Mouse (Mus musculus) forebrain, embryonic 13.5 days (tissue): ENCODE data around the gene Cyth4. TPM values are rescaled to one million over a fixed set of nuclear protein-coding genes. Genes with fewer than 3 reads are reported as not detected.

Experiments used
- ATAC-seq: fragments of 200-750 bp; cut with Nextera tagmentation; 2 replicates; pipeline ENCODE4 v1.8.0; 2017
- H3K27ac ChIP-seq: fragments of 300-500 bp; sonication (generic); 2 replicates; pipeline ENCODE4 v1.5.1; 2015; ENCODE audit warnings: inconsistent platforms, mild to moderate bottlenecking, moderate library complexity
- H3K27me3 ChIP-seq: fragments of 300-500 bp; sonication (generic); 2 replicates; pipeline ENCODE4 v1.6.1; 2015; ENCODE audit warnings: mild to moderate bottlenecking, inconsistent platforms
- H3K36me3 ChIP-seq: fragments of 300-500 bp; sonication (generic); 2 replicates; pipeline ENCODE4 v1.6.1; 2015; ENCODE audit warnings: mild to moderate bottlenecking, inconsistent platforms; ENCODE audit not compliant: poor library complexity, severe bottlenecking
- H3K4me1 ChIP-seq: fragments of 300-500 bp; sonication (generic); 2 replicates; pipeline ENCODE4 v1.6.1; 2015; ENCODE audit warnings: inconsistent platforms
- H3K4me2 ChIP-seq: fragments of 300-500 bp; sonication (generic); 2 replicates; pipeline ENCODE4 v1.6.1; 2015; ENCODE audit warnings: inconsistent platforms, mild to moderate bottlenecking, moderate library complexity
- H3K4me3 ChIP-seq: fragments of 300-500 bp; sonication (generic); 2 replicates; pipeline ENCODE4 v1.5.1; 2015; ENCODE audit warnings: mild to moderate bottlenecking, inconsistent platforms
- H3K9ac ChIP-seq: fragments of 300-500 bp; sonication (generic); 2 replicates; pipeline ENCODE4 v1.6.1; 2015; ENCODE audit warnings: mild to moderate bottlenecking, inconsistent platforms
- H3K9me3 ChIP-seq: fragments of 300-500 bp; sonication (generic); replicated peaks from 2 replicates; pipeline ENCODE4 v1.6.1; 2016; ENCODE audit warnings: inconsistent platforms
- WGBS: fragments of 180-500 bp; shearing (Covaris S2); methylation state at CpG from one replicate; pipeline ENCODE4 v1.1.7; 2015; 5-methylcytosine and 5-hydroxymethylcytosine counted together
- polyA plus RNA-seq: library from polyadenylated mRNA; unstranded; fragments of >200 nt; fragmentation: Nextera tagmentation; extraction: Ambion mirVana; gene quantifications from 2 replicates; pipeline ENCODE4 v1.2.1, GENCODE M21; 2015

Cyth4 gene
- polyA plus RNA-seq: 3.1 and 3.4 TPM in 2 replicates

DNA sequence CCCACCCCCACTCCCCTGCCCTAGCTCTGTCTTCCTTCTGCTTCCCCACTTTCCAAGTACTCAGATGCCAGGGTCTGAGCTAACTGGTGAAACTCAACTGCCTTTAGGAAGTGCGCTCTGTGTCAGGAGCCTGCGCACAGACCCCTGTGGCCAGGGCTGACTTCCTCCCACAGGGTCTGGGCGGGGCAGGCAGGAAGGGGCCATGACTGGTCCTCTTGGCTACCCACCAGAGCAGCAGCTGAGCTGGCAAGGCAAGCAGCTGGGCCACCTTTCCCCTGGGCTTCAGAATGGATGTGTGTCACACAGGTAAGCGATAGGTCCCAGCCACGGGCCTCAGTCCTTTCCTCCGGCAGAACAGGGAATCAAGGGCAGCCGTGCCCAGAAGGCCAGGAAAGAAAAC, at the start of gene Cyth4:
Gene Cyth4, plus strand, starts transcription at position 134 of the 400 bp plus-strand sequence.
- no peak for ATAC-seq
- WGBS: 79% methylated on average over 7 of the region's 7 CpGs
- Histone ChIP-seq H3K9ac (no peak within 1 kb of the TSS), H3K27me3 (no peaks in the 10 kb centered on the region), H3K27ac (no peak within 1 kb of the TSS; the same call in 1 of the 2 replicates), H3K4me1 (no peaks in the 10 kb centered on the region), H3K4me3 (no peak within 1 kb of the TSS), H3K9me3 (no peaks in the 10 kb centered on the region), H3K4me2 (no peak within 1 kb of the TSS), H3K36me3 (no peaks in the 10 kb centered on the region)

DNA sequence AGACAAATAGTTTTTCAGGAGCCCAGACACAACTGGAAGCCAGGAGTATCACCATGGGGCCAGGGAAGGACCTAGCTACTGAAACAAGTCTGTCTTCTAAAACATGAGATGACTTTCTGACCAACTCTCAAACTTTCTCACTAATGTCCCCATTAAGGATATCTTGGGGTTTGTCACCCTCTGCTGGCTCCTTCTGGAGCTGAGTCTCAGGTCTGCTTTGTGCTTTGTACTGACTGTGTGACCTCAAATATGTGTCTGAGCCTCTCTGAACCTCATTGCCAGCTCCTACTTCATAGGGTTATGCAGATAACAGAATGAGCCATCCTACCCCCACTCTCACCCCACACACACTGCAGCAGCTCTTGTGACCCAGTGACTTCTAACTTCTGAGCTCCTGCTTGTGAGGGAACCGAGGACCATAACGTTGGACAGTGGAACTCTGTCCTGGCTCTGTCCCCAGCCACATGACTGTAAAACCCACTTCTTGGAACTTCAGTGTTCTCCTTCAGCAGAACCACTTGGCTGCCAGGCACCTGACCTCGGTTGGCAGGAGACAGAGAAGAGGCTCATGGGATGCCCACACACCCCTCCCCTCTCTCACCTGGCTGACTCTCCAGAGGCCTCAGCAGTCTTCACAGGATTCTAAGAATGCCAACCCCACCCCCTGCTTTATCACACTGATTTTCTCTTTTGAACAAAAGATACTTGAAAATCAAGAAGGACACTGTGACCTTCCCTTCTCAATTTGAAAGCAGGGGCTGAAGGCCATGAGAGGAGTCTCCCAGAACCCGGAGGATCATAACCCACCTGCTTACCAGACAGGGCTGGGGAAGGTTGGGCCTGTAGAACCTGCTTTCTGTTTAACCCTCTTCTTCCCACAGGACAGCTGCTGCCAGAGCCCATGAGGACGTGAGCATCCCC, 49.2 kb upstream of the Cyth4 start:
- H3K27ac ChIP-seq: no peak overlapping the region
- H3K4me2 ChIP-seq: no peak overlapping the region
- no peak overlapping the region for H3K4me3 ChIP-seq
- 50% methylated on average over 5 of the region's 5 CpGs for WGBS
- no peaks in the 10 kb centered on the region for H3K27me3 ChIP-seq
- peaks cover 20% of the 10 kb centered on the region for H3K4me1 ChIP-seq
- H3K9ac ChIP-seq: 0 out of 2 replicates have a peak overlapping the region, but pooled peaks have one; percentile 34
- peaks cover 13% of the 10 kb centered on the region for H3K9me3 ChIP-seq
- ATAC-seq: no peak
- no peaks in the 10 kb centered on the region for H3K36me3 ChIP-seq

DNA sequence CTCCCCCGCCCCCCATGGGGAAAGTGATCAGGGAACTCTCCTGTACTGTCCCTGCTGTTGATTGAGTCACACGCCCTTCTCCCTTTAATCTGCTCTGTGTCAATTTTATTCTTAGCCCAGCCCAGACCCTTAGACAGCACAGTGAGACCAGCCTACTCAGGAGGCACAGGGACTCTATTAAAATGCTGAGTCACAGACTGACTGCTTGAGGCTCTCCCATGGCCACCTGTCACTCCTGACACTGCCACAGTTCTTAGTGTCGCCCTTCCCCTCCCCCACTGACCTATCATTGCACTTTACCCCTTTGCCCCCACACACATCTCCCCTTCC, 48.5 kb upstream of the Cyth4 start:
- Histone ChIP-seq H3K4me2 (no peak overlapping the region), H3K36me3 (no peaks in the 10 kb centered on the region), H3K4me1 (peaks cover 13% of the 10 kb centered on the region; the same call in 1 of the 2 replicates), H3K9ac (0 out of 2 replicates have a peak overlapping the region, but pooled peaks have one; percentile 34), H3K4me3 (no peak overlapping the region), H3K27me3 (no peaks in the 10 kb centered on the region), H3K9me3 (peaks cover 14% of the 10 kb centered on the region), H3K27ac (no peak overlapping the region)
- ATAC-seq: no peak
- WGBS: 28% methylated on average over 3 of the region's 3 CpGs

GRCm38 (mm10) chr15:78548711-78549110, 48.1 kb upstream of the Cyth4 start:
- ATAC-seq: no peak
- no peak overlapping the region for H3K9ac ChIP-seq
- no peak overlapping the region for H3K4me3 ChIP-seq
- no peak overlapping the region for H3K27ac ChIP-seq
- H3K27me3 ChIP-seq: no peaks in the 10 kb centered on the region
- 70% methylated on average over 8 of the region's 8 CpGs for WGBS
- H3K36me3 ChIP-seq: no peaks in the 10 kb centered on the region
- H3K9me3 ChIP-seq: peaks cover 14% of the 10 kb centered on the region
- peaks cover 12% of the 10 kb centered on the region; the same call in 1 of the 2 replicates for H3K4me1 ChIP-seq
- H3K4me2 ChIP-seq: no peak overlapping the region

DNA sequence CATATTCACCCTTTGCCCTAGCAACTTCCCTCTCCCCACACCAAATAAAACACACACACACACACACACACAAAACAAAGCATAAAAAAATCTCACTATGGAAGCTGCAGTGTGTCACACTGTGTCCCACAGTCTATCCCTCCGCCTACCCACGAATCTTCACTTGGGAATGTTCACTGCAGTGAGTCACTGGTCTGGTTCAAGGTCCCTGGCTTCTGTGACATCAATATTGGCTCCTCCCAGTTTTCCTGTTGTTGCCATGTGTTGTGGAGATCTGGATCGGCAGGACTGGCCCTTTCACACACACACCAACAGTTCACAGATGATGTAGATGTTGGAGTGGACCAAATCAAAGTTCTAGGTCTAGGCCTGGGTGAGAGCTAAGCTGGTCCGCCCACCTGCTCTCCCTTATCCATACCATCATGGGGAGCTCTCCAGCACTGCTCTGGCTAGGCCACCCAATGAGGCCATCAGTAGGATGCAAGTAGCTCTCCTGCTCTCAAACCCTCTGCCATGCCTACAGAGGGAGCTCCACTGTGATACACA, 47.6 kb upstream of the Cyth4 start:
- no peaks in the 10 kb centered on the region for H3K36me3 ChIP-seq
- H3K27me3 ChIP-seq: no peaks in the 10 kb centered on the region
- no peak overlapping the region for H3K9ac ChIP-seq
- H3K9me3 ChIP-seq: peaks cover 14% of the 10 kb centered on the region
- H3K4me2 ChIP-seq: no peak overlapping the region
- ATAC-seq: no peak
- no peak overlapping the region for H3K4me3 ChIP-seq
- peaks cover 8% of the 10 kb centered on the region; the same call in 1 of the 2 replicates for H3K4me1 ChIP-seq
- WGBS: 83% methylated on average over 4 of the region's 4 CpGs
- no peak overlapping the region for H3K27ac ChIP-seq

DNA sequence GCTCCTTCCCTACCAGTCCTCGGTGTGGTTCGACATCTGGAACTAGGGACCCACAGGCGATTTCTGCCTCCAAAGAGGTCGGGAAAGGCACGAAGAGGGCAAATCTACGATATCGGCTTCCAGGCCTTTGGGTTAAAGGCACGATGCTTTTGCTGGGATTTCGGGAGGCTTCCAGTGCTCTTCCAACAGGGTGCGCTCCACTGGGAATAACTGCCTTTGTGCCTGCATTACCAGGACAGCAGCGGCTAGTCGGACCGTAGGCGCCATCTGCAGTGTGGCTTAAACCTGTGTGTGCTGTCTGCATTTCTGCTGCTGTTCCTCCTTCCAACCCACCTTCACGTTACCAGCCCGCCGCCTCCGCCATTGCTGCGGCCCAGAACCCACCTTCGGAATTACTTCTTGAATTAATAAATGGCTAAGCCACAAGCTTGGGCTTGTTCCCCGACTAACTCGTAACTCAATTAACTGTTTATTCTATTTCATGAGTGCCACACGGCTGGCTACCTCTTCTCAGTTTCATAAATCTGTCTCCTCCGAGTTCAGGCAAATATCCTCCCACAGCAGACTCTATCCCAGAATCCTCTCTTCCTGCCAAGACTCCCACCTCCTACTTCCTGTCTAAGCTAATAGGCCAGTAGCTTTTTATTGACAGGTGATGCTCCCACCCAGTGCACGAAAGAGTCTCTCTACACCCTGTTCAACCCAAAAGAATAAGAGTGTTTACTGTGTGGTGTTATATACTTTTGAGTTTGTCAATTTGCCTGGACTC, 42.1 kb upstream of the Cyth4 start:
- no peaks in the 10 kb centered on the region for H3K4me1 ChIP-seq
- ATAC-seq: no peak
- no peak overlapping the region for H3K4me3 ChIP-seq
- H3K36me3 ChIP-seq: no peaks in the 10 kb centered on the region
- no peaks in the 10 kb centered on the region for H3K27me3 ChIP-seq
- no peak overlapping the region for H3K9ac ChIP-seq
- WGBS: 68% methylated on average over 25 of the region's 25 CpGs
- peaks cover 14% of the 10 kb centered on the region for H3K9me3 ChIP-seq
- no peak overlapping the region for H3K4me2 ChIP-seq
- H3K27ac ChIP-seq: no peak overlapping the region

GRCm38 (mm10) chr15:78557693-78558535, 38.9 kb upstream of the Cyth4 start:
- ATAC-seq: no peak
- Histone ChIP-seq H3K4me1 (no peaks in the 10 kb centered on the region), H3K27me3 (no peaks in the 10 kb centered on the region), H3K4me3 (no peak overlapping the region), H3K4me2 (no peak overlapping the region), H3K27ac (no peak overlapping the region), H3K9ac (no peak overlapping the region), H3K9me3 (no peaks in the 10 kb centered on the region; the same call in 1 of the 2 replicates), H3K36me3 (no peaks in the 10 kb centered on the region)
- WGBS: 66% methylated on average over 10 of the region's 10 CpGs

DNA sequence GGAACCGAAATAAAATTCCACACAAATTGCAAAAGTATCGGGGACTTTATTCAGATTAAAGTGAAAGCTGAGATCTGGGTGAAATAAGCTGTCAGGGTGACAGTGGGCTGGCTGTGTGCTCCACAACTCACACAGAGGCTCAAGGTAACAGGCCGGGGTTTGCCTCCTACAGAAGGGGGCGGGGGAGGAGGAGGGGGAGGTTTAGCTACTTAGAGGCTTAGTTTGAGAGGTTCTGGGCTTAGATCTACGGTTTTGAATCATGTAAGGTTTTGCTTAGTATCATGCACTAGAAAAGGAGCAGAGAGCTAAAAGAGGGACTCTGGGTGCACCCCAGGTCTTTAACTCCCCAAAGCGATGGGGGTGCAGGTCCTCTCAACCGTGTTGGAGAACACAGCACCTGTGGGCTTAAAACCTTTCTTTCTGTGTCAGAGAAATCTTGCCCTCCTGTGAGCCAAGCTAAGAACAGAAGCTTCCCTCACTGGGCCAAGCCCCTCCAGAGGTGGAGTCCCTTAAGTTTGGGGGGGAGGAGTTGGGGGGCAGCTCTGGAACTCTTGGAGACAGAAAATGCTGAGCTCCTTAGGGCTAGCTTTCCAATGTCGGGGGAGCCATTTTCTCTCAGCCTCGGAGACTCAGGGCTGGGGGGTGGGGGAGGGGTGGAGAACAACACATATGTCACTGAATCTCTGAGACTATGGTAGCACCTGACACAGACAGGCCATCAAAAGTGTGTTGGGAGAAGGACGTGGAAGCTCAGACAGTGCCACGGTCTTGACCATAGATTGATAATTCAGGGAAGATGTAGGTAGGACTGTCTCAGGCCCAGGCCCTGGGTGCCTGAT, 37.5 kb upstream of the Cyth4 start:
- Histone ChIP-seq H3K4me2 (no peak overlapping the region), H3K4me1 (no peaks in the 10 kb centered on the region), H3K9me3 (no peaks in the 10 kb centered on the region), H3K4me3 (no peak overlapping the region), H3K27me3 (no peaks in the 10 kb centered on the region), H3K27ac (no peak overlapping the region), H3K36me3 (no peaks in the 10 kb centered on the region), H3K9ac (no peak overlapping the region)
- ATAC-seq: no peak
- WGBS: 55% methylated on average over 11 of the region's 11 CpGs

DNA sequence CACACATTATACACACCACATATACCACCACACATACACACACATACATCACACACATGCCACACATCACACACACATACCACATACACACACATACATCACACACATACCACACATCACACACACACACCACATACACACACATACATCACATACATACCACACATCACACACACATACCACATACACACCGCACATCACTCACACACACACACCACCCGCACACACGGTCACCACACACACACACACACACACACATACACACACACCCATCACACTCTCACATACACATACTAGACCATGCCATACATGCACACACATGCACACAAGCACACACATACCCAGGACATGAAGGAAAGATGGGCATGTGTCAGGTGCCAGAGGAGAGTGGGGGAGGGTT, 33.5 kb upstream of the Cyth4 start:
- Histone ChIP-seq H3K9ac (no peak overlapping the region), H3K36me3 (no peaks in the 10 kb centered on the region), H3K4me2 (no peak overlapping the region), H3K9me3 (no peaks in the 10 kb centered on the region), H3K27me3 (no peaks in the 10 kb centered on the region), H3K4me3 (no peak overlapping the region), H3K4me1 (no peaks in the 10 kb centered on the region), H3K27ac (no peak overlapping the region)
- no peak for ATAC-seq
- WGBS: 94% methylated on average over 3 of the region's 3 CpGs

GRCm38 (mm10) chr15:78563937-78564336, 32.9 kb upstream of the Cyth4 start:
- no peak overlapping the region for H3K4me2 ChIP-seq
- no peaks in the 10 kb centered on the region for H3K36me3 ChIP-seq
- WGBS: 86% methylated on average over 5 of the region's 5 CpGs
- no peak overlapping the region for H3K4me3 ChIP-seq
- H3K4me1 ChIP-seq: no peaks in the 10 kb centered on the region
- no peak overlapping the region for H3K27ac ChIP-seq
- H3K9me3 ChIP-seq: no peaks in the 10 kb centered on the region
- no peak overlapping the region for H3K9ac ChIP-seq
- ATAC-seq: no peak
- no peaks in the 10 kb centered on the region for H3K27me3 ChIP-seq
